Mouse (Mus musculus) thymus, postnatal 36 days (tissue): ENCODE measurements around the gene Tas2r119.

Source experiments
- DNase-seq, 2 experiments: peaks; one replicate each; pipeline ENCODE4 v3.0.0; 2022; ENCODE audit warnings: mixed read lengths in 2 of 2

The Tas2r119 gene

DNA sequence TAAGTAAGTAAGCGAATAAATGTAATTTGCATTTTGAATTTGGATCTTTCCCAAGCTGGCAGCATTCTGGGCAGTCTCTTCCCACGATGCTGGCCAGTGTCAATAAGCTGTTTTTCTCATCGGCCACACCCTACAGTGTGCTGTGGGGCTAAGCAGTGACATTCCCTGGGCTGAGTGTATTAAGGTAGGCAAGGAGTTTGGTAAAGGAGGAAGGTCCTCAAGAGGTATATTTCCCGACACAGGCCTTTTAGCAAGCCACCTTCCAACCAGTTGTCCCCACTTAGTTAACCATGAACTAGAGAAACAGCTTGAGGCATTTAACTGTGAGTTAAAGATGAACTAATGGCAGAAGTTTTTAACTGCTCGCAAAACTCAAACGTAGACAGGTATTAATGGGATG is 49.3 kb downstream of the Tas2r119 start:
- DNase-seq, result no peak

DNA sequence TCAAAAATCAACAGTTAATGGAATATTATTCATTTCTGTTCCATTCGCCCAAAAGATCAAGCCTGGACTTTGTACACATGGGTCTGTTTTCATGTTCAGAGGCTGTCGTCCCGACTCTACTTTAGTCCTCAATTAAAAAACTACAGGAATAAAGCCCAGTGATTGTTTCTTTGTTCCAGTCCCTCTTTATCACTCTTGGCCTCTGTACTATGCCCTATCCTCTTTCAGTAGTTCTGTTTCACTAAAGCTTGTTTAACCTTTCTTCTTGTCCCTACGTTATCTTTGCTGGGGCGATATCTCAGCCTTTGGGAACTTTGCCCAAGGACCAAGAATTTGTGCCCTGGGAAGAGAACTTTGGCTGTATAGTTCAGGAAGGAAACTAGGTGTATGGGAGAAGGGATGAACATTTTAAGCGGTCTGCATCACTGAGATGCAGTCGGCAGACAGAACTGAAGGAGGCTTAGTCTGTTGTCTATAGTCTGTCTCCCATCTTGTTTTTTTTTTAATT is 49.9 kb downstream of the Tas2r119 start:
- DNase-seq, result no peak
